Mouse (Mus musculus) frontal cortex, adult 2 months (tissue): ENCODE results near the gene Olfr1245. TPM values are rescaled to one million over a fixed set of nuclear protein-coding genes. Genes with fewer than 3 reads are reported as not detected.
"Not testable (repeated sequence)": the region's sequence is repeated elsewhere in the genome, so short reads cannot be mapped to it uniquely, and the experiment has no call there.

Experiments
- DNase-seq, 2 experiments: peaks; one replicate each; pipeline ENCODE4 v3.0.0; 2022; ENCODE audit warnings: low spot score in 1 of 2; ENCODE audit errors: extremely low spot score in 1 of 2
- polyA plus RNA-seq: library from polyadenylated mRNA; depleted of rRNA; stranded (reverse); fragments of >200 nt; gene quantifications from 2 replicates; pipeline ENCODE4 v1.2.3, GENCODE M21; 2012; rRNA removed

Olfr1245 gene
- not detected in 2 replicates for polyA plus RNA-seq

DNA sequence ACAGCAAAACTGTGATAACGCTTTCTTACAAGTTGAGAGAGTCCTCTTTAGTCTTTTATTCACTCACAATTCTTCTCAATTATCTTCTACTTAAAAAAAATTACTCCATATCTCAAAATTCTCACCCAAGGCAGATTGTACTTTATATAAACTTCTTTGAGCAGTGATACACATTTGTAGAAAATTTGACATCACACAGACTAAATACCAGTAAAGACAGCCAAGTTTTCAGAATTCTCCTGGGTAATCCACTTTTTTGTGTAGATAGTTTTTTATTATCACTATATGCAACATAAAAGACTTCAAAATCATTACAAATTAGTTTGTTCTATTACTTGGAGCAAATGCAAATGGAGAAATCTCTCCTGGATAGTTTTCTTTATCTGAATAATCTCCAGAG lies at the start of gene Olfr1245:
TSS of gene Olfr1245 (minus strand) at position 101 of the 400 bp plus-strand sequence.
- DNase-seq: no peak

DNA sequence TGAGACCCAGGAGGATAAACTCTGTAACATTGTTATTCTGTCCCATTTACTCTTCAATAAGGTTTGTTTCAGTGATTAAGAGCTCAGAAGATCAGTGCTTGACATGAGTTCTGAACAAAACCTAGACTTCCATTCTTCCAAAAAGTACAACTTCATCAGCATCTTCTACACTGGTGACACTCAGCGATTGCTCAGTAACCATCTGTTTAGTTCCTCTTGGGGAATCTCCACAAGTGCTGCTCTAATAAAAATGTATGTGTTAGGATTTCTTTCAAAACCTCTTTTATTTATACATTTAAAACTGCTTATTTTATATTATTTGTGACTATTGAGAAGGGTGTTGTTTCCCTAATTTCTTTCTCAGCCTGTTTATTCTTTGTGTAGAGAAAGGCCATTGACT lies 39.9 kb upstream of the Olfr1245 start, which contains the start of gene Olfr1248:
TSS of gene Olfr1248 (minus strand) at position 101 of the 400 bp plus-strand sequence.
- not testable (repeated sequence) for DNase-seq

DNA sequence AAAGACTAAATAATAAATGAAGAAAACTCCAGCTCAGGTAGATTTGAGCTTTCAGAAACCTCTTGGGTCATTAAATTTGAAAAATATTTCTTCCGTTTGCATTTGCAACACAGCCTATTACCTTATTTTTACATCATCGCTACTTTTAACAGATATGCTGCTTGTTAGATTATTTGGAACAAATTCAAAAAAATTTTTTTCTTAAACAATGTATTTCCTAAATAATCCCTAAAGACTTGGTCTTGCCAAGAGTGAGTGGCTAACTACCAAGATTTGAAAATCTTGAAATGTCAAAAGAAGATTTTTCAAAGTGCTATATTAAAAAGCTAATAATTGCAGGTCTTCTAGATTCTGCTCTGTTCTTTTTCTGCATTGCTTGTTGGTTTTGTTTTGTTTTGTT lies 35.8 kb upstream of the Olfr1245 start, which contains the start of gene Olfr1247:
TSS of gene Olfr1247 (minus strand) at position 101 of the 400 bp plus-strand sequence.
- DNase-seq: no peak

DNA sequence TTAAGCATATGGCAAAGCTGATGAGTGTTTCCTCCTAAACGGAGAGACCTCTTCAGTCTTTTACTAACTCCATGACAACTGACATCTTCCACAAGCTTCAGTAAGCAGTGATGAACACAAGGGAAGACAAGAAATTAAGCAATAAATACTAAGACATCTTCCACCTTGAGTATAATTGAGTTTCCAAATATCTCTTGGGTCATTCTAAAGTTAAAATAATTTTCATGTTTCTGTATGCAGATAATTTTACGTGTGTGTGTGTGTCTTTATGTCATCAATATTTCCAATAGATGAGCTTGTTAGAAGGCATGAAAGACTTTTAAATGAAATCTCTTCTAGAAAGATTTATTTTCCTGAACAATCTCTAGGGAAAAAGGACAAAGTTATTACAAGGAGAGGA lies 14.8 kb upstream of the Olfr1245 start, which contains the start of gene Olfr1246:
TSS of gene Olfr1246 (minus strand) at position 101 of the 400 bp plus-strand sequence.
- no peak for DNase-seq

DNA sequence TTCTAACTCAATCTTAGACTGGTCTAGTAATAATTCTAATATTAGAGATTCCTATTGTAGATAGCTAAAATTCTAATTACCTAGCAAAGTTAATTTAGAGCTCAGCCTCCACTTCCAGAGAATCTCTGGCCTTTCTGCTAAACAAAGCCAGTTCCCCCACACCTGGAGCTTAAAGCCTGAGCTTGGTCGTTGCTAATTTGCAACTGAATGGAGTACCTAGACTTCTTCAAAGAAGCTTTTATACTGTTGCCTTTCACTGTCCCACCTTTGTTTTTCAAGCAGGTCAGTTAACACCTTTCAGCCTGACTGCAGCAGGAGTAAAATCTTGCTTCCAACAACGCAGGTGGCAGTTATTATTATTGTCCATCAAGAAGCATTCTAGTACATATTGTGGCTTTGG lies 15.5 kb downstream of the Olfr1245 start:
- not testable (repeated sequence) for DNase-seq

DNA sequence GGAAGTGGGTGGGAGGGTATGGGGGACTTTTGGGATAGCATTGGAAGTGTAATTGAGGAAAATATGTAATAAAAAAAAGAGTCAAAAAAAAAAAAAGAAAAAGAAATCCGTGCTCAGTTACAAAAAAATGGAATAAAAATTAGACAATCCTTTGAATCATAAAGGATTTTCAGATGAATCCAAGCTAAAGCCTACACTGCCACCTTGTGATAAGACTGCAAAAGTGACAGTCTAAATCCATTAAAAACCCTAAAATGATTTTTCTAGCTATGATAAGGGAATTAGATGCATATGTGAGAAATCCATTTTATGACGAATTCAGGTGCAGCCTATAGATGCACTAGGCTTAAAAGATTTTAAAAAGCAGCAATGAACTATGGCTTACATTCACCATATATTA lies 33.7 kb downstream of the Olfr1245 start:
- DNase-seq: peak in 1 of 2 experiments; percentile 33

DNA sequence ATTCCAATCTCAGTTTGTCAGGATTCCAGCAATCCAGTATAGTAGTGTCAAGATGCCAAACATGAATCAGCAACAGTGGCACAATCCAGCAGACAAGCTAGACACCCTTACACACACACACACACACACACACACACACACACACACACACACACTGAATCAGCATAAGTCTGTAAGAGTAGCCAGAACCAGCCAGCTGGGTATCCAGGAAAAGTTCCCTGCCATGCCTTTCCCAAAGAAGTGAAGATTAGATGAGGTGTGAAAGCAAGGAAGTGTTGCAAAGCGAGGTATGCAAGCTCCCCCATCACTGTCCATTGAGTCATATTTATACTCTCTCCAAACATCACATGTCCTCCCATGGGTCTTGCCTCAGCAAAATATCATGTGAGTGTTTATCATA lies 38.3 kb downstream of the Olfr1245 start:
- DNase-seq: peak; percentile 11 to 36

DNA sequence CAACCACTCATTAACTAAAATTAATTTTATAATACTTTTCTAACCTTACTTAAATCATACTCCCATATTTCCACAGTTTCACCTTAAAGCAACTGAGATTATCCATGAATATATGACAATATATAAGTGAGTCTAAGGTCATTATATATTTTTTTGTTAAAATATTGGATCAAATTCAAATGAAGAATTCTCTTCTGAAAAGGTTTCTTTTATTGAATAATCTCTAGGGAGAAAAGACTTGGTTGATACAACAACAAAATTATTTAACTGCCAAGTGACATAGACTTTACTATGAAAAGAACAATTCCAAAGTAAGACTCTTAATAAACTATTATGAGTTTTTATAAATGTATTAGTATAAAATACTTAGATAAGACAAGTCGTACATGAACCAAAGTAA lies 46.9 kb downstream of the Olfr1245 start, which contains the start of gene Olfr1243:
TSS of gene Olfr1243 (minus strand) at position 101 of the 400 bp plus-strand sequence.
- DNase-seq: no peak

Other genes with a start within 250 kb of the Olfr1245 start
- gene Olfr1232, start 248.8 kb downstream of the Olfr1245 start, polyA plus RNA-seq: not detected in 2 replicates
- not detected in 2 replicates for gene Olfr1233, start 236.0 kb downstream of the Olfr1245 start, polyA plus RNA-seq
- not detected in 2 replicates for gene Olfr1234, start 213.6 kb downstream of the Olfr1245 start, polyA plus RNA-seq
- not detected in 2 replicates for gene Olfr1238, start 168.8 kb downstream of the Olfr1245 start, polyA plus RNA-seq
- gene Olfr1239, start 158.0 kb downstream of the Olfr1245 start, polyA plus RNA-seq: not detected in 2 replicates
- 0.06 TPM in 1 of 2 replicates, not detected in the other for gene Olfr1240, start 135.4 kb downstream of the Olfr1245 start, polyA plus RNA-seq
- not detected in 2 replicates for gene Olfr1241, start 91.3 kb downstream of the Olfr1245 start, polyA plus RNA-seq
- gene Olfr1242, start 80.1 kb downstream of the Olfr1245 start, polyA plus RNA-seq: not detected in 2 replicates
- gene Olfr1243, start 47.0 kb downstream of the Olfr1245 start, polyA plus RNA-seq: not detected in 2 replicates
- not detected in 2 replicates for gene Olfr1246, start 14.7 kb upstream of the Olfr1245 start, polyA plus RNA-seq
- gene Olfr1247, start 35.7 kb upstream of the Olfr1245 start, polyA plus RNA-seq: 0.04 TPM in 1 of 2 replicates, not detected in the other
- not detected in 2 replicates for gene Olfr1248, start 39.8 kb upstream of the Olfr1245 start, polyA plus RNA-seq
- gene Olfr1249, start 56.5 kb upstream of the Olfr1245 start, polyA plus RNA-seq: not detected in 2 replicates
- gene Olfr1250, start 83.0 kb upstream of the Olfr1245 start, polyA plus RNA-seq: not detected in 2 replicates
- not detected in 2 replicates for gene Olfr1251, start 93.5 kb upstream of the Olfr1245 start, polyA plus RNA-seq
- gene Olfr1252, start 146.6 kb upstream of the Olfr1245 start, polyA plus RNA-seq: 0.06 TPM in 1 of 2 replicates, not detected in the other
- gene Olfr1253, start 178.6 kb upstream of the Olfr1245 start, polyA plus RNA-seq: not detected in 2 replicates
- gene Olfr1254, start 215.2 kb upstream of the Olfr1245 start, polyA plus RNA-seq: 0.25 TPM in 1 of 2 replicates, not detected in the other
- gene Olfr1255, start 233.6 kb upstream of the Olfr1245 start, polyA plus RNA-seq: not detected in 2 replicates